Mouse (Mus musculus) ES-Bruce4 (cell line): ENCODE data around the gene Hist1h2an.

ENCODE experiments used
- CTCF ChIP-seq: IDR thresholded peaks from one replicate; pipeline ENCODE4 v1.8.1; 2011; ENCODE audit warnings: low read depth, low read length
- POLR2A ChIP-seq: IDR thresholded peaks from one replicate; pipeline ENCODE4 v1.8.1; 2011; ENCODE audit warnings: low read length; ENCODE audit not compliant: insufficient read depth

DNA sequence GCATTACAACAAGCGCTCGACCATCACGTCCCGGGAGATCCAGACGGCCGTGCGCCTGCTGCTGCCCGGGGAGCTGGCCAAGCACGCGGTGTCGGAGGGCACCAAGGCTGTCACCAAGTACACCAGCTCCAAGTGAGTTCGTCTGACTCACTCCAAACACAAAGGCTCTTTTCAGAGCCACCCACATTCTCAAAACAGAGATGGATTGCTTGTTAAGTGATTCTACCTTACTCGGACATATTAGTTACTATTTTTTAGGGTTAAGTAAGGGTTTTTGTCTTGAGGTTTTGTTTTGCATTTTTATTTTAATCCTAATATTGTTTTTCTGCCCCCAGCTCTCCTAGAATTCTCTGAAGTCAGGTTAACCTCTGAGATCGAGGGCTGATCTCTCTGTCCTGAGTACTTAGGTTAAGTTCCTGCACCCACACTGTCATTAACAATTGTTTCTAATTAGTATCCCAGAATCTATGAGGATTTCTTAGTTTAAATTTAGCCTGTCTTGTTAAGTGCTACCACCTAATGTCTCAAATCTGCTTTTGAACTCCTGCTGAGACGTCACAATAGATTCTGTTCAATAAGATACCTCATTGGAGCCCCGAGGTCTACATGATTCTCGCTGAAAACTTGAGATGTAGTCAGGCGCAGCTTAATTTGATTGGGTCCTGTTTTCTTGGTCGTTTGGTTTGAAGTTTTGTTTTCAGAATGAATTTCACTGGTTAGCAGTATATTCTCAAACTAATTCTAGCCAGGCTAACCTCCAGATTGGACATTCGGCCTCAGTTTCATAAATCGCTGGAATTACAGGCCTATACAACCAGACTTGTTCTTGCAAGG lies 959 bp upstream of the Hist1h2an start:
- no peak for TF ChIP-seq POLR2A
- no peak for TF ChIP-seq CTCF
